Mouse (Mus musculus) G1E (cell line): Measurements from ENCODE around the gene Nrp1. TPM values are rescaled to one million over a fixed set of nuclear protein-coding genes. Genes with fewer than 3 reads are reported as not detected.
A peak's percentile ranks its signal among the peaks of the same experiment; 100 is the strongest.

Experiments
- ATAC-seq: 2 replicates; pipeline ENCODE4 v1.8.0; 2016; ENCODE audit warnings: mild to moderate bottlenecking; ENCODE audit not compliant: insufficient number of reproducible peaks, poor library complexity, low FRiP score, severe bottlenecking; ENCODE audit errors: extremely low read depth
- DNase-seq: peaks from one replicate; pipeline ENCODE4 v3.0.0; 2012; ENCODE audit warnings: low spot score
- H3K27me3 ChIP-seq: 2 replicates; pipeline ENCODE4 v1.6.1; 2012; ENCODE audit warnings: mild to moderate bottlenecking, low read length, inconsistent platforms; ENCODE audit not compliant: insufficient read depth
- H3K36me3 ChIP-seq: replicated peaks from 2 replicates; pipeline ENCODE3; 2012; ENCODE audit warnings: mild to moderate bottlenecking, inconsistent platforms
- H3K4me1 ChIP-seq: 2 replicates; pipeline ENCODE4 v1.6.1; 2012; ENCODE audit warnings: low read depth, low read length, inconsistent platforms, mixed read lengths; ENCODE audit not compliant: insufficient read depth
- H3K4me3 ChIP-seq: 2 replicates; pipeline ENCODE4 v1.5.1; 2012; ENCODE audit warnings: low read depth, mild to moderate bottlenecking, inconsistent platforms, low read length, moderate library complexity, mixed read lengths
- H3K9me3 ChIP-seq: replicated peaks from 2 replicates; pipeline ENCODE4 v1.6.1; 2012; ENCODE audit warnings: inconsistent platforms
- CTCF ChIP-seq: IDR thresholded peaks from 2 replicates; pipeline ENCODE4 v1.5.1; 2012; ENCODE audit warnings: low read depth, low read length, inconsistent platforms, mixed read lengths
- GATA1 ChIP-seq: IDR thresholded peaks from 2 replicates; pipeline ENCODE4 v1.6.1; 2012; ENCODE audit warnings: borderline replicate concordance, low read length, inconsistent platforms, mixed read lengths
- GATA2 ChIP-seq: IDR thresholded peaks from 2 replicates; pipeline ENCODE4 v1.6.1; 2012; ENCODE audit warnings: low read depth, low read length, inconsistent platforms, borderline replicate concordance
- POLR2AphosphoS5 ChIP-seq: IDR thresholded peaks from 2 replicates; pipeline ENCODE4 v1.6.1; 2012; ENCODE audit warnings: low read depth, low read length, inconsistent platforms; ENCODE audit not compliant: insufficient replicate concordance
- TAL1 ChIP-seq: conservative IDR thresholded peaks from 2 replicates; pipeline ENCODE4 v1.6.1; 2012; ENCODE audit warnings: low read depth, low read length, inconsistent platforms, mixed read lengths
- polyA plus RNA-seq: library from polyadenylated mRNA; stranded (reverse); fragments of >175 nt; gene quantifications from 2 replicates; pipeline ENCODE4 v1.2.3, GENCODE M21; 2012
- total RNA-seq, 2 experiments: library from RNA; stranded (forward) in 1 of 2; stranded (reverse) in 1 of 2; fragments of 200-1000 nt in 1 of 2; fragments of >200 nt in 1 of 2; fragmentation: Nextera tagmentation in 1 of 2; gene quantifications; 2 replicates each; pipeline ENCODE4 v1.2.3; 2014 to 2017

The Nrp1 gene
- total and polyA plus RNA-seq, 3 experiments, result 0.38 TPM; not detected in 2

- no peaks in the 10 kb centered on the region for H3K9me3 ChIP-seq
- DNase-seq (peak; percentile 9), ATAC-seq (peak; percentile 63; the same call in 1 of the 2 replicates)
- H3K36me3 ChIP-seq, result no peaks in the 10 kb centered on the region
- H3K4me1 ChIP-seq, result no peaks in the 10 kb centered on the region
- peak; percentile 70 for TF ChIP-seq CTCF
- no peak for TF ChIP-seq GATA1
- no peak for TF ChIP-seq GATA2
- H3K4me3 ChIP-seq, result no peak overlapping the region
- H3K27me3 ChIP-seq, result peaks cover 6% of the 10 kb centered on the region; the same call in 1 of the 2 replicates
Observed at GRCm38 (mm10) chr8:128362940-128363595, 4.7 kb downstream of the Nrp1 start.

GRCm38 (mm10) chr8:128370496-128370895, 12.1 kb downstream of the Nrp1 start:
- no peak for TF ChIP-seq GATA1
- TF ChIP-seq CTCF, result no peak
- no peak for TF ChIP-seq GATA2
- TF ChIP-seq POLR2AphosphoS5, result no peak
- TF ChIP-seq TAL1, result no peak
- Histone ChIP-seq H3K27me3 (no peaks in the 10 kb centered on the region), H3K4me3 (no peak overlapping the region), H3K36me3 (no peaks in the 10 kb centered on the region), H3K4me1 (no peaks in the 10 kb centered on the region), H3K9me3 (no peaks in the 10 kb centered on the region)
- ATAC-seq, result no peak
- no peak for DNase-seq

DNA sequence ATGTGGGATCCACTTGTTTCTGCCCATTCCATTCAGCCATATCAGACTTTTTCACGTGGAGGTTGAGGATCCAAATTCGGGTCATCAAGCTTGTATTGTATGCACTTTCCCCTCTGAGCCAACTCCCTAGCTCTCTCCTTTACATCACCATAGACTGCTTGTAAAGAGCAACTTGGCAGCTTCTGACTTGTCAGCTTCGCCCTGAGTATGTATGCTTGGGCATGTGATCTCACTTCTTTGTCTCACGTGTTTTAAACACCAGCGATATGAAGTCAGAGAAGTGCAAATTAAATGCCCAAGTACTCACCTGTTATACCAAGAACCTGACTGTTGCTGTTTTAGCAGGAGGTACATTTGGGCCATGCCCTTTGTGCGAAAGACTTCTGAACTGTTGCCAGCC, 12.6 kb downstream of the Nrp1 start:
- TF ChIP-seq TAL1 (no peak), CTCF (no peak), POLR2AphosphoS5 (no peak), GATA1 (no peak), GATA2 (no peak)
- no peaks in the 10 kb centered on the region for H3K4me1 ChIP-seq
- no peaks in the 10 kb centered on the region for H3K9me3 ChIP-seq
- no peak overlapping the region for H3K4me3 ChIP-seq
- H3K27me3 ChIP-seq, result no peaks in the 10 kb centered on the region
- ATAC-seq, result no peak
- no peaks in the 10 kb centered on the region for H3K36me3 ChIP-seq
- DNase-seq, result no peak

GRCm38 (mm10) chr8:128371789-128372188, 13.4 kb downstream of the Nrp1 start:
- Histone ChIP-seq H3K9me3 (no peaks in the 10 kb centered on the region), H3K4me3 (no peak overlapping the region), H3K36me3 (no peaks in the 10 kb centered on the region), H3K4me1 (no peaks in the 10 kb centered on the region), H3K27me3 (no peaks in the 10 kb centered on the region)
- TF ChIP-seq TAL1 (no peak), CTCF (no peak), GATA2 (no peak), GATA1 (no peak), POLR2AphosphoS5 (no peak)
- ATAC-seq (no peak), DNase-seq (no peak)

DNA sequence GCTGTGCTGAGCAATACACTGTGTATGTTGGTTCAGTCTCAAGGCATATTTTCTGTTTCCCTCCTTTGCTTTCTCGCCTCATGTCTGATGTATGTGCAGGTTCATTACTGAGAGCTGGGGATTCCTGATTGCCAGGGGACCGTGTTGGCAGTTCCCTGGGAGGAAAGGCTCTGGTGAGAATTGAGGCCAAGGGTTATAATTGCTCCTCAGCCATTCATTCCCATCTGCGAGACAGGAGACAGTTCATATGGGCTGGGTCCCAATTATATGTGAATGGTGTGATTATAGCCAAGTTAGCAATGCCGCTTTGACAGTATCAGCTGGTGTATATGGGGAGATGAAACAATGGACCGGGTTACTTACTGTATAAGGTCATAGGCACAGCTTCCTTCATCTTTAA, 14.3 kb downstream of the Nrp1 start:
- no peaks in the 10 kb centered on the region for H3K4me1 ChIP-seq
- H3K27me3 ChIP-seq, result no peaks in the 10 kb centered on the region
- no peak overlapping the region for H3K4me3 ChIP-seq
- H3K36me3 ChIP-seq, result no peaks in the 10 kb centered on the region
- no peaks in the 10 kb centered on the region for H3K9me3 ChIP-seq
- TF ChIP-seq POLR2AphosphoS5 (no peak), CTCF (no peak), GATA2 (no peak), TAL1 (no peak), GATA1 (no peak)
- no peak for DNase-seq
- no peak for ATAC-seq

- TF ChIP-seq TAL1 (no peak), POLR2AphosphoS5 (no peak), CTCF (no peak), GATA2 (no peak)
- H3K4me1 ChIP-seq, result no peaks in the 10 kb centered on the region
- no peaks in the 10 kb centered on the region for H3K36me3 ChIP-seq
- no peak for ATAC-seq
- no peak overlapping the region for H3K4me3 ChIP-seq
- no peaks in the 10 kb centered on the region for H3K27me3 ChIP-seq
- no peak for DNase-seq
- no peaks in the 10 kb centered on the region for H3K9me3 ChIP-seq
Observed at GRCm38 (mm10) chr8:128373418-128373817, 15.0 kb downstream of the Nrp1 start.

- DNase-seq (no peak), ATAC-seq (no peak)
- H3K9me3 ChIP-seq, result no peaks in the 10 kb centered on the region
- no peaks in the 10 kb centered on the region for H3K27me3 ChIP-seq
- TF ChIP-seq CTCF, result no peak
- no peak for TF ChIP-seq TAL1
- TF ChIP-seq GATA2, result no peak
- TF ChIP-seq GATA1, result no peak
- TF ChIP-seq POLR2AphosphoS5, result no peak
- H3K4me1 ChIP-seq, result no peaks in the 10 kb centered on the region
- no peaks in the 10 kb centered on the region for H3K36me3 ChIP-seq
- H3K4me3 ChIP-seq, result no peak overlapping the region
Observed at GRCm38 (mm10) chr8:128375291-128375690, 16.9 kb downstream of the Nrp1 start.
